Mouse (Mus musculus) C2C12 (cell line): ENCODE data around the gene Prdx1. TPM values are rescaled to one million over a fixed set of nuclear protein-coding genes. Genes with fewer than 3 reads are reported as not detected.

Experiments
- H3K27me3 ChIP-seq: one replicate; pipeline ENCODE4 v1.6.1; 2011; ENCODE audit not compliant: control insufficient read depth, insufficient read depth, insufficient read length
- H3K36me3 ChIP-seq: one replicate; pipeline ENCODE4 v1.6.1; 2011; ENCODE audit not compliant: control insufficient read depth, insufficient read depth
- H3K4me3 ChIP-seq: one replicate; pipeline ENCODE4 v1.5.1; 2011; ENCODE audit warnings: mild to moderate bottlenecking, control low read depth; ENCODE audit not compliant: poor library complexity, insufficient read depth, severe bottlenecking
- H3K79me2 ChIP-seq: one replicate; pipeline ENCODE4 v1.6.1; 2011; ENCODE audit not compliant: control insufficient read depth, insufficient read depth
- H3K79me3 ChIP-seq: one replicate; pipeline ENCODE4 v1.6.1; 2011; ENCODE audit warnings: low read depth, control low read depth
- H3ac ChIP-seq: one replicate; pipeline ENCODE3; 2011; ENCODE audit warnings: low read depth; ENCODE audit not compliant: control insufficient read depth, insufficient read length
- CEBPB ChIP-seq: IDR thresholded peaks from one replicate; pipeline ENCODE4 v1.6.1; 2011; ENCODE audit warnings: low read depth, mild to moderate bottlenecking, control low read depth, moderate library complexity
- CTCF ChIP-seq: IDR thresholded peaks from one replicate; pipeline ENCODE4 v1.5.1; 2011; ENCODE audit not compliant: control insufficient read depth, insufficient read depth, insufficient read length
- FOSL1 ChIP-seq: IDR thresholded peaks from one replicate; pipeline ENCODE4 v1.8.0; 2011; ENCODE audit warnings: mild to moderate bottlenecking, low read length; ENCODE audit not compliant: poor library complexity, insufficient read depth, severe bottlenecking
- MAX ChIP-seq: IDR thresholded peaks from one replicate; pipeline ENCODE4 v1.6.1; 2011; ENCODE audit warnings: mild to moderate bottlenecking, control low read depth
- MYOD1 ChIP-seq: IDR thresholded peaks from one replicate; pipeline ENCODE4 v1.6.1; 2011; ENCODE audit warnings: low read depth; ENCODE audit not compliant: control insufficient read depth, insufficient read length
- MYOG ChIP-seq: IDR thresholded peaks from one replicate; pipeline ENCODE4 v1.6.1; 2011; ENCODE audit not compliant: control insufficient read depth, insufficient read length; ENCODE audit errors: extremely low read depth
- USF1 ChIP-seq: IDR thresholded peaks from one replicate; pipeline ENCODE4 v1.6.1; 2011; ENCODE audit warnings: low read depth, mild to moderate bottlenecking, control low read depth, moderate library complexity
- polyA plus RNA-seq: library from polyadenylated mRNA; unstranded; fragments of >200 nt; fragmentation: generic; extraction: Trizol; gene quantifications from one replicate; pipeline ENCODE4 v1.2.1, GENCODE M21; 2012; ENCODE audit warnings: missing spikeins

Prdx1 gene
- polyA plus RNA-seq, 1 experiment = 459 TPM

DNA sequence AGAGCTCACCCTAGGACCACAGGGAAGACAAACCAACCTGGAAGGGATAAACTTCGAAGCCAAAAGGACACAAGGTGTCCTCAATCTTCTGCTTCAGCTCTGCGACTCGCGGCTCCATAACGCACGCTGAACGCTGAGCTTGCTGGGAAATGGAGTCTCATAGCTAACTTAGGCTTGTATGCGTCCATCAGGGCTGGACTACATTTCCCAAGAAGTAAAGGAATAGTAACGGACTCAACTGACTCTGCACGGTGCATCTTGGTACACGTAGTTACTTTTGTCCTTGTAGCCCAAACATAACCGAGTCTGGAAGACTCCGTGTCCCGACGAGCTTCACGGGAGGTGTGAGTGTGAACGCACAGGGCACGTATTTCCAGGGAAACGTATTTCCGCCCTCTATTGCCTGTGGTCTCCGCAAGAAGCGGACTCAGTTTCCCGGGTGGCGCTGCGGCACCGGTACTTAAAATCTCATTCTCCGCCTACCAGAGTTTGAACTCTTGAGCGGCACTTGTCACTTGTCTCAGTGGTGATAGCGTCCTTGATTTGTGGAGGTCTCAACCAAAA, 22.9 kb downstream of the Prdx1 start, which contains the start of the genes Mmachc and Ccdc163:
TSS of gene Mmachc (minus strand) at position 206 of the 564 bp plus-strand sequence.
TSS of gene Ccdc163 (plus strand) at position 309 of the 564 bp plus-strand sequence.
- TF ChIP-seq CEBPB (no peak), MAX (no peak), MYOD1 (no peak), CTCF (no peak), USF1 (no peak), FOSL1 (no peak), MYOG (no peak)
- Histone ChIP-seq H3K36me3 (peaks cover 15% of the 10 kb centered on the region), H3K27me3 (no peaks in the 10 kb centered on the region), H3K4me3 (peak within 1 kb of the TSS; percentile 55), H3K79me3 (peaks cover 3% of the 10 kb centered on the region), H3K79me2 (no peaks in the 10 kb centered on the region), H3ac (peak within 1 kb of the TSS; percentile 70)

GRCm38 (mm10) chr4:116708791-116709390, 23.5 kb downstream of the Prdx1 start:
- TF ChIP-seq USF1 (no peak), FOSL1 (no peak), CTCF (no peak), MAX (no peak), MYOG (no peak), MYOD1 (no peak), CEBPB (no peak)
- H3K36me3 ChIP-seq = peaks cover 15% of the 10 kb centered on the region
- H3K79me3 ChIP-seq = peaks cover 3% of the 10 kb centered on the region
- no peaks in the 10 kb centered on the region for H3K79me2 ChIP-seq
- peak overlapping the region; percentile 40 for H3K4me3 ChIP-seq
- H3K27me3 ChIP-seq = no peaks in the 10 kb centered on the region
- H3ac ChIP-seq = peak overlapping the region; percentile 65

GRCm38 (mm10) chr4:116710154-116710553, 24.8 kb downstream of the Prdx1 start:
- H3K27me3 ChIP-seq = no peaks in the 10 kb centered on the region
- H3K79me3 ChIP-seq = peaks cover 3% of the 10 kb centered on the region
- no peak for TF ChIP-seq CEBPB
- no peak for TF ChIP-seq CTCF
- TF ChIP-seq MYOG = no peak
- TF ChIP-seq MYOD1 = no peak
- TF ChIP-seq USF1 = no peak
- TF ChIP-seq MAX = no peak
- TF ChIP-seq FOSL1 = no peak
- H3ac ChIP-seq = no peak overlapping the region
- no peak overlapping the region for H3K4me3 ChIP-seq
- no peaks in the 10 kb centered on the region for H3K79me2 ChIP-seq
- peaks cover 8% of the 10 kb centered on the region for H3K36me3 ChIP-seq

- Histone ChIP-seq H3K79me2 (no peaks in the 10 kb centered on the region), H3K4me3 (no peak overlapping the region), H3K27me3 (no peaks in the 10 kb centered on the region), H3K79me3 (peaks cover 3% of the 10 kb centered on the region), H3ac (no peak overlapping the region), H3K36me3 (peaks cover 18% of the 10 kb centered on the region)
- TF ChIP-seq CTCF (no peak), MAX (no peak), FOSL1 (no peak), MYOG (no peak), CEBPB (no peak), USF1 (no peak), MYOD1 (no peak)
Measured at GRCm38 (mm10) chr4:116712536-116712935, 27.2 kb downstream of the Prdx1 start.

DNA sequence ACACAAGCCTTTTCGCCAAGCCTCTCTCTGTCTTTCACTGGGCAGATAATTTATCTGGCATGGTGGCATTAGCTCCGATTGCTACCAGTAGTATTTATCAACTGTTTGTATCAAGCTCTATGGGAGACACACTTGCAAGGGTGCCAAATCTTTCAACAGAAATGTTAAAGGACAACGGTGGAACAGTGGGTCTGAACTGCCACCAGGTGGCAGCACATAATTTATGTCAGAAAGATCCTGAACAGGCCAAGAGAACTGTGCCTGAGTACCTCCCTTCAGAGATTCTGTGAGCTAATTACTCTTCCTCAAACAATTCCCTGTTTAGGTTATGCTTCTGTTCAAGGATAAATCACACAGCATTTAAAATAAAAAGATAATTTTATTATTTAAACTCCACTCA, 34.1 kb downstream of the Prdx1 start:
- Histone ChIP-seq H3ac (no peak overlapping the region), H3K79me2 (peaks cover 35% of the 10 kb centered on the region), H3K36me3 (peaks cover 16% of the 10 kb centered on the region), H3K27me3 (no peaks in the 10 kb centered on the region), H3K4me3 (no peak overlapping the region), H3K79me3 (peaks cover 28% of the 10 kb centered on the region)
- no peak for TF ChIP-seq MYOD1
